ENCODE assay signal across 7 mouse cellular contexts in the genomic region with DNA sequence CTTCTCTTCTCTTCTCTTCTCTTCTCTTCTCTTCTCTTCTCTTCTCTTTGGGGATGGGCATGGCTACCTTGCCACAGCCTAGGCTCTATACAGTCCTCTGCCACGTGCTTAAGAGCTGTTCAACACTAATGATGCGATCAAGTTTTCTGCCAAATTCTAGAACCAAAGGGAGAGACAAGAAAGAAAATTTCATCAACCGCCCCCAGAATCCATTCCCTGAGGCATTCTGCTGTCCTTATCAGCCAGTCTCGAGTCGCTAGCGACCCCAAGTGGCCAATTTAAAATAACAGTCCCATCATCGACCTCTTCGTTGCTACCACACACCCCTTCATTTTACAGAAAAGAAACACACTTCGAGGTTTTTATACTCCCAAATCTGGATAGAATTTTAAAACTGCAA.
A peak's percentile ranks its signal among the peaks of the same experiment; 100 is the strongest.
DNase-seq lines count a peak whose midpoint lies in the region; ATAC-seq and TF ChIP-seq lines count a peak whose summit lies in the region.

No protein-coding gene starts in this region.

- TF ChIP-seq POLR2A in small intestine, adult 2 months (IDR thresholded peaks at IDR 0.05; ENCODE audit: low read depth, low read length) = no peak

- peak; percentile 87 for TF ChIP-seq CTCF in intestine, postnatal 0 days (IDR thresholded peaks at IDR 0.05; ENCODE audit: low read depth)
- peak; percentile 63; the same call in 1 of the 2 replicates for TF ChIP-seq CTCF in small intestine, adult 2 months (IDR thresholded peaks at IDR 0.05; ENCODE audit: extremely low read depth, insufficient read length, insufficient replicate concordance, low read depth, low read length)

- peak; percentile 21 to 73 for DNase-seq in adrenal gland, postnatal 4 days (ENCODE audit: low spot score in 2 of 2)
- DNase-seq in embryo, embryonic 9.5 days (ENCODE audit: extremely low spot score) = peak; percentile 88
- DNase-seq in left cerebral cortex, postnatal 14 days (ENCODE audit: low spot score in 2 of 2) = peak; percentile 95
- DNase-seq in midbrain, embryonic 10.5 days (ENCODE audit: low spot score) = peak; percentile 78

- peak overlapping the region; percentile 65 for H3K4me2 ChIP-seq in intestine, postnatal 0 days (replicated peaks; ENCODE audit: low read depth)

- WGBS in intestine, postnatal 0 days = 2% methylated on average over 9 of the region's 9 CpGs
- 1% methylated on average over 9 of the region's 9 CpGs for WGBS in midbrain, embryonic 10.5 days
- 2% methylated on average over 9 of the region's 9 CpGs for WGBS in small intestine, adult 2 months

- H3K4me1 ChIP-seq in intestine, postnatal 0 days (replicated peaks; ENCODE audit: control insufficient read depth, insufficient read depth, low read length) = no peaks in the 10 kb centered on the region
- H3K4me1 ChIP-seq in midbrain, embryonic 10.5 days = peaks cover 28% of the 10 kb centered on the region
- no peaks in the 10 kb centered on the region for H3K4me1 ChIP-seq in small intestine, adult 2 months (ENCODE audit: control insufficient read depth, insufficient read depth, insufficient read length, low read length)

- intact Hi-C loops in left cerebral cortex, postnatal 14 days (cut with DNase I) = loop anchor here (2.0 to 10.0 kb wide), 2 partner anchors 474 to 974 kb away; no protein-coding TSS in a partner anchor

- no peaks in the 10 kb centered on the region for H3K36me3 ChIP-seq in intestine, postnatal 0 days (ENCODE audit: control insufficient read depth, insufficient read depth)
- no peaks in the 10 kb centered on the region for H3K36me3 ChIP-seq in midbrain, embryonic 10.5 days
- H3K36me3 ChIP-seq in small intestine, adult 2 months (ENCODE audit: control insufficient read depth, insufficient read depth, low read length) = no peaks in the 10 kb centered on the region

- peak overlapping the region; percentile 32 for H3K4me3 ChIP-seq in intestine, postnatal 0 days (ENCODE audit: low read depth, low read length)
- H3K4me3 ChIP-seq in midbrain, embryonic 10.5 days = peak overlapping the region; percentile 50
- no peak overlapping the region for H3K4me3 ChIP-seq in small intestine, adult 2 months (ENCODE audit: low read depth, low read length)

- no peaks in the 10 kb centered on the region for H3K9me3 ChIP-seq in intestine, postnatal 0 days (ENCODE audit: control insufficient read depth)
- no peaks in the 10 kb centered on the region for H3K9me3 ChIP-seq in midbrain, embryonic 10.5 days (replicated peaks)

- ATAC-seq in granulocyte monocyte progenitor cell, adult 5-6 weeks (replicated peaks; ENCODE audit: poor library complexity, severe bottlenecking) = peak; percentile 84
- peak; percentile 75 for ATAC-seq in intestine, postnatal 0 days

- H3K9ac ChIP-seq in intestine, postnatal 0 days (ENCODE audit: low read depth, low read length) = no peak overlapping the region

- no peak overlapping the region for H3K27ac ChIP-seq in intestine, postnatal 0 days (ENCODE audit: low read depth, low read length)
- H3K27ac ChIP-seq in midbrain, embryonic 10.5 days (replicated peaks) = peak overlapping the region; percentile 80
- H3K27ac ChIP-seq in small intestine, adult 2 months (ENCODE audit: insufficient read depth, low read depth, low read length) = no peak overlapping the region

- no peaks in the 10 kb centered on the region for H3K27me3 ChIP-seq in intestine, postnatal 0 days (replicated peaks; ENCODE audit: control insufficient read depth, insufficient read depth, low read length)
- no peaks in the 10 kb centered on the region for H3K27me3 ChIP-seq in midbrain, embryonic 10.5 days (ENCODE audit: low read depth, poor library complexity, severe bottlenecking)
- H3K27me3 ChIP-seq in small intestine, adult 2 months (ENCODE audit: control insufficient read depth, insufficient read depth, low read length) = no peaks in the 10 kb centered on the region
